ENCODE assay signal across 5 mouse cellular contexts in the genomic region with DNA sequence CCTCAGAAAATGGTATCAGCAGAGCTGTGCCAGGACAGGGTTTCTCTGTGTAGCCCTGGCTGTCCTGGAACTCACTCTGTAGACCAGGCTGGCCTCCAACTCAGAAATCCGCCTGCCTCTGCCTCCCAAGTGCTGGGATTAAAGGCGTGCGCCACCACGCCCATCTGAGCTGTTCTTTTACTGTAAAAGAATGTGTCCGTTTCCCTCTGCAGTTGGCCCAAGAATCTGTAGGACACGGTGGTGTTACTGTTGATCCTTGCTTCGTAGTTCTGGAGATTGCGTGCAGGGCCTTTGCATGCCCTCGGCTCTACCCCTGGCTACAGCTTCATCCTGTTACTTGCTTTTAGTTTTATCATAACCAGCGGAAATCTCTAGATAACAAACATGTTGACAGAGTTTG. TPM values are rescaled to one million over a fixed set of nuclear protein-coding genes. Genes with fewer than 3 reads are reported as not detected.
DNase-seq lines count a peak whose midpoint lies in the region; ATAC-seq and TF ChIP-seq lines count a peak whose summit lies in the region.
"Not testable (repeated sequence)": the region's sequence is repeated elsewhere in the genome, so short reads cannot be mapped to it uniquely, and the experiment has no call there.

No protein-coding gene starts in this region.

- H3K27ac ChIP-seq in embryonic facial prominence, embryonic 14.5 days (replicated peaks; ENCODE audit: low read depth, low read length): peak overlapping the region; percentile 21; the same call in 1 of the 2 replicates
- H3K27ac ChIP-seq in liver, adult 2 months (replicated peaks; ENCODE audit: insufficient read depth, low read depth, low read length): peak overlapping the region; percentile 43
- H3K27ac ChIP-seq in testis, adult 2 months (ENCODE audit: control insufficient read depth, insufficient read depth, low read depth, low read length): peak overlapping the region; percentile 10; the same call in 1 of the 2 replicates

- H3K9me3 ChIP-seq in embryonic facial prominence, embryonic 14.5 days (ENCODE audit: control insufficient read depth, low read length): not testable (repeated sequence)

- not testable (repeated sequence) for TF ChIP-seq CTCF in liver, adult 2 months (IDR thresholded peaks at IDR 0.05; ENCODE audit: low read depth, low read length); testis, adult 2 months (IDR thresholded peaks at IDR 0.05; ENCODE audit: control insufficient read depth, insufficient read depth, insufficient replicate concordance, low read depth, low read length)

- not testable (repeated sequence) for ATAC-seq in embryonic facial prominence, embryonic 14.5 days (ENCODE audit: low read depth)

- not testable (repeated sequence) for H3K4me3 ChIP-seq in embryonic facial prominence, embryonic 14.5 days (ENCODE audit: low read depth, low read length); liver, adult 2 months (ENCODE audit: insufficient read depth, low read depth, low read length); testis, adult 2 months (ENCODE audit: control insufficient read depth, low read depth, low read length)

- not testable (repeated sequence) for H3K4me1 ChIP-seq in embryonic facial prominence, embryonic 14.5 days (ENCODE audit: control insufficient read depth, insufficient read depth, low read length); liver, adult 2 months (ENCODE audit: control insufficient read depth, insufficient read depth, low read length); testis, adult 2 months (ENCODE audit: control insufficient read depth, insufficient read depth, low read length)

- peak; percentile 15 for DNase-seq in ES-CJ7 (ENCODE audit: low read depth, low spot score)
- peak; percentile 64 for DNase-seq in ZHBTc4 (ENCODE audit: low read depth, low spot score)
- DNase-seq in embryonic facial prominence, embryonic 14.5 days (ENCODE audit: low spot score): not testable (repeated sequence)
- DNase-seq in liver, adult 2 months (ENCODE audit: extremely low read depth, low read depth, low spot score): peak; percentile 29

- WGBS in embryonic facial prominence, embryonic 14.5 days: 95% methylated on average over 10 of the region's 10 CpGs
- WGBS in liver, adult 2 months: 73% methylated on average over 10 of the region's 10 CpGs

- H3K9ac ChIP-seq in embryonic facial prominence, embryonic 14.5 days (ENCODE audit: low read depth, low read length); liver, adult 2 months (ENCODE audit: low read depth, low read length): not testable (repeated sequence)

- peaks cover 23% of the 10 kb centered on the region; the same call in 1 of the 2 replicates for H3K36me3 ChIP-seq in embryonic facial prominence, embryonic 14.5 days (ENCODE audit: control insufficient read depth, insufficient read depth, low read length)
- H3K36me3 ChIP-seq in liver, adult 2 months (ENCODE audit: control insufficient read depth, insufficient read depth, low read length): peaks cover 14% of the 10 kb centered on the region
- H3K36me3 ChIP-seq in testis, adult 2 months (ENCODE audit: control insufficient read depth, insufficient read depth, low read length): not testable (repeated sequence)

- H3K79me2 ChIP-seq in liver, adult 2 months (ENCODE audit: control insufficient read depth, insufficient read depth, low read length): not testable (repeated sequence)

- not testable (repeated sequence) for H3K4me2 ChIP-seq in embryonic facial prominence, embryonic 14.5 days (ENCODE audit: low read depth, low read length)

- TF ChIP-seq POLR2A in liver, adult 2 months (IDR thresholded peaks at IDR 0.05; ENCODE audit: extremely low read depth, insufficient read depth, low read length); testis, adult 2 months (IDR thresholded peaks at IDR 0.05; ENCODE audit: control insufficient read depth, low read depth, low read length): not testable (repeated sequence)

- not testable (repeated sequence) for H3K27me3 ChIP-seq in embryonic facial prominence, embryonic 14.5 days (replicated peaks; ENCODE audit: control insufficient read depth, insufficient read depth, low read length); liver, adult 2 months (ENCODE audit: control insufficient read depth, insufficient read depth, low read length); testis, adult 2 months (ENCODE audit: control insufficient read depth, insufficient read depth, low read length)

RNA-seq across cellular contexts. Expression of gene Pxk, which starts 25.6 kb away (rescaled TPM):
- 37.6 and 38.9 TPM in 2 replicates for polyA plus RNA-seq in embryonic facial prominence, embryonic 14.5 days (2014; fragmentation: Nextera tagmentation; extraction: Ambion mirVana)
- 13.6 and 18.4 TPM in 2 replicates for total RNA-seq in liver, adult 2 months (2014; rRNA removed)
- 14.1 and 17.5 TPM in 2 replicates for polyA plus RNA-seq in liver, adult 2 months (2012; rRNA removed)
- polyA plus RNA-seq in testis, adult 2 months (2012; rRNA removed): 39.4 and 44.0 TPM in 2 replicates

RNA-seq across cellular contexts. Expression of gene Rpp14, which starts 43.4 kb away (rescaled TPM):
- 48.5 and 52.6 TPM in 2 replicates for polyA plus RNA-seq in embryonic facial prominence, embryonic 14.5 days (2014; fragmentation: Nextera tagmentation; extraction: Ambion mirVana)
- 18.8 and 19.5 TPM in 2 replicates for total RNA-seq in liver, adult 2 months (2014; rRNA removed)
- 5.4 and 6.9 TPM in 2 replicates for polyA plus RNA-seq in liver, adult 2 months (2012; rRNA removed)
- 3.0 and 3.3 TPM in 2 replicates for polyA plus RNA-seq in testis, adult 2 months (2012; rRNA removed)

RNA-seq across cellular contexts. Expression of gene Pdhb, which starts 49.2 kb away (rescaled TPM):
- 202 and 215 TPM in 2 replicates for polyA plus RNA-seq in embryonic facial prominence, embryonic 14.5 days (2014; fragmentation: Nextera tagmentation; extraction: Ambion mirVana)
- 138 and 177 TPM in 2 replicates for total RNA-seq in liver, adult 2 months (2014; rRNA removed)
- 53.3 and 62.8 TPM in 2 replicates for polyA plus RNA-seq in liver, adult 2 months (2012; rRNA removed)
- polyA plus RNA-seq in testis, adult 2 months (2012; rRNA removed): 97.6 and 115 TPM in 2 replicates
